Mouse (Mus musculus): ENCODE data around the gene Stx1a. TPM values are rescaled to one million over a fixed set of nuclear protein-coding genes. Genes with fewer than 3 reads are reported as not detected.

Stx1a gene
- polyA plus RNA-seq, 1 experiment from 2014 or later = 8.2 TPM

DNA sequence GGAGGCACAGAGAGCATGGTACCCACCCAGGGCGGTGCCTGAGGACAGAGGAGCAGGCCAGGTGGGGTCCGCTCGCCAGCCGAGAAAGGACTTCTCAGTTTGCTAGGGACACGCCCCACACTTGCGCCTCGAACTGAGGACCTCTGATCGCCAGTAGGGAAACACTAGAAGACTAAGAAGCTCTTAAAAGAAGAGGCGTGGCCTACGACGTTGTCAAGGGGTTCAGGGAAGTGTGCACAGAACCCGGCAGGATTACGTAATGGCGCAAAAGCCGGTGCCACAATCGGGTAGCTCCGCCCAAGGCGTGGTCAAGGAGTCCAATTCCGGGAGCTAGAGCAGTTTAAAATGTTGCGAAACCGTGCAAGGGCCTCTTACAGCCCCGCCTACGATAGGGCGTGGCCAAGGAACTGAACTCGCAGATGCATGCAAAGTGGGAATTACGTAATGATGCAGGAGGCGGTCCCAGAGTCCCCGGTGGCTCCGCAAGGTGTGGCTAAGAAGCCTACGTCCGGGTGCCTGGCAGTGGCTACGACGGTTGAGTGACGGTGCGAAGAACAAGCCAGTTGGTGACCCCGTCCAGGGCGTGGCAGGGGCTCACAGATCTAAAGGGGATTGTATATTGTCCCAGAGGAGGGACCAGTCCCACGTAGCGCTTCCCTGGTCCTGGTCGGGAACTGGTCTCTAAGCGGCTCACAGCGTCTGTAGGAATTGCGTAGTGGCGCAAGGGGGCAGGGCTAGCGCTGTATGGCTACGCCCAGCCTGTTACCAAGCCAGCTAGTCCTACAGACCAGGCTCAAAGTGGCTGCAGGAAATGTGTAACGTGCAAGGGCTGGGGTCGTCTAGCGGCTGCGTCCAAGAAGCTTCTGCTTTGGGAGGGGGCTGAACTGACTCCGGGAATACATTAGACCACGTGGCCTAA is 14.4 kb upstream of the Stx1a start, which contains the start of gene Abhd11:
TSS of gene Abhd11 (plus strand) at position 482 of the 919 bp plus-strand sequence.
- H3K4me3 ChIP-seq = peak within 1 kb of the TSS; percentile 77
- peaks cover 10% of the 10 kb centered on the region for H3K36me3 ChIP-seq
- WGBS = under 1% methylated on average over 52 of the region's 52 CpGs
- peak; percentile 85 for ATAC-seq (ENCODE audit: extremely low read depth, insufficient number of reproducible peaks, low FRiP score, low TSS enrichment)
- no peaks in the 10 kb centered on the region for H3K9me3 ChIP-seq
- H3K27ac ChIP-seq (replicated peaks) = peak within 1 kb of the TSS; percentile 96
- peaks cover 4% of the 10 kb centered on the region; the same call in 1 of the 2 replicates for H3K27me3 ChIP-seq (replicated peaks)
- peaks cover 36% of the 10 kb centered on the region for H3K4me1 ChIP-seq
- H3K9ac ChIP-seq = peak within 1 kb of the TSS; percentile 84
- H3K4me2 ChIP-seq = peak within 1 kb of the TSS; percentile 82

DNA sequence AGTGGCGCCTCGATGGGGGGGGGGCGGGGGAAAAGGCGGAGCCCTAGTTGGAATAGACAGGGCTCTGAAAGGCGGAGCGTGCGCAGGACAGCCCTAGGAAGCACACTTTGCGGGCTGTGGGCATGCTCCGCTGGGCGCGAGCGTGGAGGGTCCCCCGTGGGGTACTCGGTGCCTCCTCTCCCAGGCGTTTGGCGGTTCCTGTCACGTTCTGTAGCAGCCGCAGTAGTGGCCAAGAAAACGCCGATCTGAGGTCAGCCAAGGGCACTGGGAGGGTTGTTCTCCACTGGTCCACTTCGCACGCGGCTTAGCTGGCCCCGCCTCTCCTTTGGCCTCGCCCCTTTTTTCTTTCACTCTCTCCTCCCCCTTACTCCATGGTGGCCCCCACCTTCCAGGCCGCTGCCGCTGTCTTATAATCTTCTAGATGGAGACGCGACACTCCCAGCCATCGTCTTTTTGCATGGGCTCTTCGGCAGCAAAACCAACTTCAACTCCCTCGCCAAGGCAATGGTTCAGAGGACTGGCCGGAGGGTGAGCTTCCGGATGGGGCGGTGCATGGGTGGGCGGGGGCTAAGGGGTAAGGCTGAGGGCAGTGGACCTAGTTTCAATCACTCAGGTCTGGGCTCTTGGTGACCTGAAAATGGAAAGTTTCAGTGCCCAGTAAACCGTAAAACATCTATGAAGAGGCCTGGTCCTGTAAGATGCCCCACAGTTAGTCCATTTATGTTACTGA is 13.5 kb upstream of the Stx1a start:
- peak overlapping the region; percentile 77 for H3K4me3 ChIP-seq
- peak overlapping the region; percentile 96 for H3K27ac ChIP-seq (replicated peaks)
- H3K9me3 ChIP-seq = no peaks in the 10 kb centered on the region
- H3K9ac ChIP-seq = peak overlapping the region; percentile 80
- WGBS = under 1% methylated on average over 37 of the region's 37 CpGs
- ATAC-seq (ENCODE audit: extremely low read depth, insufficient number of reproducible peaks, low FRiP score, low TSS enrichment) = peak; percentile 61
- peaks cover 4% of the 10 kb centered on the region; the same call in 1 of the 2 replicates for H3K27me3 ChIP-seq (replicated peaks)
- peak overlapping the region; percentile 82 for H3K4me2 ChIP-seq
- H3K36me3 ChIP-seq = peaks cover 10% of the 10 kb centered on the region
- H3K4me1 ChIP-seq = peaks cover 36% of the 10 kb centered on the region

GRCm38 (mm10) chr5:135010320-135010709 is 13.0 kb upstream of the Stx1a start:
- Histone ChIP-seq H3K27ac (replicated peaks) (peak overlapping the region; percentile 96), H3K9ac (peak overlapping the region; percentile 80), H3K4me2 (peak overlapping the region; percentile 82), H3K9me3 (no peaks in the 10 kb centered on the region), H3K4me1 (peaks cover 36% of the 10 kb centered on the region), H3K36me3 (peaks cover 10% of the 10 kb centered on the region), H3K4me3 (peak overlapping the region; percentile 77), H3K27me3 (replicated peaks) (0 out of 2 replicates have a peak, but pooled peaks cover under 1% of the 10 kb centered on the region)
- ATAC-seq (ENCODE audit: extremely low read depth, insufficient number of reproducible peaks, low FRiP score, low TSS enrichment) = no peak
- 62% methylated on average over 7 of the region's 7 CpGs for WGBS

GRCm38 (mm10) chr5:135010841-135011743 is 12.2 kb upstream of the Stx1a start:
- Histone ChIP-seq H3K27me3 (replicated peaks) (no peaks in the 10 kb centered on the region), H3K4me2 (peak overlapping the region; percentile 82; the same call in 1 of the 2 replicates), H3K4me1 (peaks cover 40% of the 10 kb centered on the region), H3K4me3 (0 out of 2 replicates have a peak overlapping the region, but pooled peaks have one; percentile 77), H3K36me3 (peaks cover 10% of the 10 kb centered on the region), H3K9ac (peak overlapping the region; percentile 80; the same call in 1 of the 2 replicates), H3K27ac (replicated peaks) (peak overlapping the region; percentile 53; the same call in 1 of the 2 replicates), H3K9me3 (no peaks in the 10 kb centered on the region)
- no peak for ATAC-seq (ENCODE audit: extremely low read depth, insufficient number of reproducible peaks, low FRiP score, low TSS enrichment)
- WGBS = 83% methylated on average over 25 of the region's 25 CpGs

GRCm38 (mm10) chr5:135011809-135012613 is 11.3 kb upstream of the Stx1a start:
- Histone ChIP-seq H3K4me2 (peak overlapping the region; percentile 56), H3K4me3 (peak overlapping the region; percentile 29), H3K9ac (peak overlapping the region; percentile 48), H3K4me1 (peaks cover 43% of the 10 kb centered on the region), H3K36me3 (peaks cover 10% of the 10 kb centered on the region), H3K27ac (replicated peaks) (peak overlapping the region; percentile 53; the same call in 1 of the 2 replicates), H3K27me3 (replicated peaks) (no peaks in the 10 kb centered on the region; the same call in 1 of the 2 replicates), H3K9me3 (no peaks in the 10 kb centered on the region)
- WGBS = 36% methylated on average over 26 of the region's 26 CpGs
- no peak for ATAC-seq (ENCODE audit: extremely low read depth, insufficient number of reproducible peaks, low FRiP score, low TSS enrichment)

GRCm38 (mm10) chr5:135012671-135013441 is 10.4 kb upstream of the Stx1a start:
- peaks cover 10% of the 10 kb centered on the region for H3K36me3 ChIP-seq
- peak overlapping the region; percentile 29 for H3K4me3 ChIP-seq
- H3K27ac ChIP-seq (replicated peaks) = peak overlapping the region; percentile 53
- H3K27me3 ChIP-seq (replicated peaks) = no peaks in the 10 kb centered on the region; the same call in 1 of the 2 replicates
- ATAC-seq (ENCODE audit: extremely low read depth, insufficient number of reproducible peaks, low FRiP score, low TSS enrichment) = no peak
- H3K9ac ChIP-seq = peak overlapping the region; percentile 48
- no peaks in the 10 kb centered on the region for H3K9me3 ChIP-seq
- 8% methylated on average over 16 of the region's 16 CpGs for WGBS
- H3K4me2 ChIP-seq = peak overlapping the region; percentile 56
- H3K4me1 ChIP-seq = peaks cover 42% of the 10 kb centered on the region

- no peak overlapping the region for H3K9ac ChIP-seq
- ATAC-seq (ENCODE audit: extremely low read depth, insufficient number of reproducible peaks, low FRiP score, low TSS enrichment) = no peak
- H3K4me3 ChIP-seq = no peak overlapping the region
- no peak overlapping the region for H3K4me2 ChIP-seq
- H3K27ac ChIP-seq (replicated peaks) = no peak overlapping the region
- no peaks in the 10 kb centered on the region; the same call in 1 of the 2 replicates for H3K27me3 ChIP-seq (replicated peaks)
- 13% methylated on average over 7 of the region's 7 CpGs for WGBS
- no peaks in the 10 kb centered on the region for H3K9me3 ChIP-seq
- peaks cover 10% of the 10 kb centered on the region for H3K36me3 ChIP-seq
- H3K4me1 ChIP-seq = peaks cover 30% of the 10 kb centered on the region
Observed at GRCm38 (mm10) chr5:135015497-135015896, 7.8 kb upstream of the Stx1a start.

DNA sequence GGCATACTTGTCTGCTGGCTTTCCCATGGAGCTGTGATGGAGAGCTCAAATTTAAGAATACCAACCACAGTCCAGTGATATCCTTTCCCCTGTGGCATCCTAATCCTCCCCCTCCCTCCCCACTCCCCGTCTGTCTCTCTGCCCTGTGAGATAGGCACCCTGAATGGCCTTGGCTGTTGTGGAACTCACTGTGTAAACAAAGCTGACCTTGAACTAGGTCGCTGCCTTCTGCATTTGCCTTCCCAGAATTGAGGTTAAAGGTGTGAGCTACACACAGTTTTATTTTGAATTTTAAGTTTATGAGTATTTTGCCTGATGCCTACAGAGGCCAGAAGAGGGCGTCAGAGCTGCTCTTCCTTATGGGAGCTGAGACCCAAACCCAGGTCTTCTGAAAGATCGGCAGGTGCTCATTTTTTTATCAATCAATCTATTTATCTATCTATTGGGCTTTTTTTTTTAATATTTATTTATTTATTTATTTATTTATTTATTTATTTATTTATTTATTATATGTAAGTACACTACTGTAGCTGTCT is 7.0 kb upstream of the Stx1a start:
- ATAC-seq (ENCODE audit: extremely low read depth, insufficient number of reproducible peaks, low FRiP score, low TSS enrichment) = no peak
- 39% methylated on average over 4 of the region's 4 CpGs for WGBS

GRCm38 (mm10) chr5:135021814-135022213 is 1.5 kb upstream of the Stx1a start:
- WGBS = 37% methylated on average over 6 of the region's 6 CpGs
- Histone ChIP-seq H3K27ac (replicated peaks) (peak overlapping the region; percentile 76), H3K9me3 (no peaks in the 10 kb centered on the region), H3K36me3 (no peaks in the 10 kb centered on the region), H3K4me2 (no peak overlapping the region), H3K27me3 (replicated peaks) (no peaks in the 10 kb centered on the region; the same call in 1 of the 2 replicates), H3K4me3 (no peak overlapping the region), H3K9ac (no peak overlapping the region), H3K4me1 (peaks cover 50% of the 10 kb centered on the region)
- ATAC-seq (ENCODE audit: extremely low read depth, insufficient number of reproducible peaks, low FRiP score, low TSS enrichment) = no peak

More for the DNA sequence above, 7.0 kb upstream of the Stx1a start:
- H3K4me2 ChIP-seq = no peak overlapping the region
- peaks cover 6% of the 10 kb centered on the region for H3K36me3 ChIP-seq
- H3K9me3 ChIP-seq = no peaks in the 10 kb centered on the region
- no peak overlapping the region for H3K9ac ChIP-seq
- H3K4me3 ChIP-seq = no peak overlapping the region
- H3K27me3 ChIP-seq (replicated peaks) = no peaks in the 10 kb centered on the region; the same call in 1 of the 2 replicates
- peaks cover 28% of the 10 kb centered on the region for H3K4me1 ChIP-seq
- H3K27ac ChIP-seq (replicated peaks) = no peak overlapping the region

Data from heart, embryonic 13.5 days (tissue).